Mouse (Mus musculus): ENCODE measurements around the gene Sh3bgrl3. TPM values are rescaled to one million over a fixed set of nuclear protein-coding genes. Genes with fewer than 3 reads are reported as not detected.
A peak's percentile ranks its signal among the peaks of the same experiment; 100 is the strongest.

The Sh3bgrl3 gene
- total RNA-seq, 2 experiments from 2014 or later = 394 to 871 TPM

GRCm38 (mm10) chr4:134114038-134114437 lies 14.6 kb downstream of the Sh3bgrl3 start:
- ATAC-seq (replicated peaks; ENCODE audit: poor library complexity, severe bottlenecking) = no peak

- ATAC-seq (replicated peaks; ENCODE audit: poor library complexity, severe bottlenecking) = no peak
Measured at GRCm38 (mm10) chr4:134113356-134113994, 15.1 kb downstream of the Sh3bgrl3 start.

GRCm38 (mm10) chr4:134112403-134112802 lies 16.2 kb downstream of the Sh3bgrl3 start:
- ATAC-seq (replicated peaks; ENCODE audit: poor library complexity, severe bottlenecking) = no peak

- ATAC-seq (replicated peaks; ENCODE audit: poor library complexity, severe bottlenecking) = peak; percentile 84
Measured at GRCm38 (mm10) chr4:134110653-134111052, 17.9 kb downstream of the Sh3bgrl3 start.

GRCm38 (mm10) chr4:134108196-134108595 lies 20.4 kb downstream of the Sh3bgrl3 start:
- ATAC-seq (replicated peaks; ENCODE audit: poor library complexity, severe bottlenecking) = no peak

- no peak for ATAC-seq (replicated peaks; ENCODE audit: poor library complexity, severe bottlenecking)
Measured at GRCm38 (mm10) chr4:134107730-134108129, 20.9 kb downstream of the Sh3bgrl3 start.

- ATAC-seq (replicated peaks; ENCODE audit: poor library complexity, severe bottlenecking) = no peak
Measured at GRCm38 (mm10) chr4:134106105-134106504, 22.5 kb downstream of the Sh3bgrl3 start.

GRCm38 (mm10) chr4:134102742-134103119 lies 25.9 kb downstream of the Sh3bgrl3 start:
- peak; percentile 29; the same call in 1 of the 2 replicates for ATAC-seq (replicated peaks; ENCODE audit: poor library complexity, severe bottlenecking)

GRCm38 (mm10) chr4:134101979-134102741 lies 26.4 kb downstream of the Sh3bgrl3 start, which contains the start of gene Ubxn11:
Ubxn11 (plus strand) TSS chr4:134102570.
- ATAC-seq (replicated peaks; ENCODE audit: poor library complexity, severe bottlenecking) = peak; percentile 78

- ATAC-seq (replicated peaks; ENCODE audit: poor library complexity, severe bottlenecking) = no peak
Measured at GRCm38 (mm10) chr4:134100245-134100644, 28.3 kb downstream of the Sh3bgrl3 start.

- peak; percentile 70 for ATAC-seq (replicated peaks; ENCODE audit: poor library complexity, severe bottlenecking)
Measured at GRCm38 (mm10) chr4:134098628-134099027, 30.0 kb downstream of the Sh3bgrl3 start.

GRCm38 (mm10) chr4:134097015-134097608 lies 31.5 kb downstream of the Sh3bgrl3 start:
- peak; percentile 56 for ATAC-seq (replicated peaks; ENCODE audit: poor library complexity, severe bottlenecking)

GRCm38 (mm10) chr4:134096120-134096519 lies 32.5 kb downstream of the Sh3bgrl3 start:
- ATAC-seq (replicated peaks; ENCODE audit: poor library complexity, severe bottlenecking) = no peak

- peak; percentile 41 for ATAC-seq (replicated peaks; ENCODE audit: poor library complexity, severe bottlenecking)
Measured at GRCm38 (mm10) chr4:134094923-134095547, 33.6 kb downstream of the Sh3bgrl3 start, which contains the start of gene Cd52. Cd52 (minus strand) TSS chr4:134095082.

- ATAC-seq (replicated peaks; ENCODE audit: poor library complexity, severe bottlenecking) = no peak
Measured at GRCm38 (mm10) chr4:134094004-134094564, 34.5 kb downstream of the Sh3bgrl3 start.

- ATAC-seq (replicated peaks; ENCODE audit: poor library complexity, severe bottlenecking) = peak; percentile 43
Measured at GRCm38 (mm10) chr4:134092382-134093288, 36.0 kb downstream of the Sh3bgrl3 start.

- no peak for ATAC-seq (replicated peaks; ENCODE audit: poor library complexity, severe bottlenecking)
Measured at GRCm38 (mm10) chr4:134091225-134091529, 37.4 kb downstream of the Sh3bgrl3 start.

GRCm38 (mm10) chr4:134090521-134091224 lies 37.9 kb downstream of the Sh3bgrl3 start:
- ATAC-seq (replicated peaks; ENCODE audit: poor library complexity, severe bottlenecking) = no peak

GRCm38 (mm10) chr4:134089029-134089428 lies 39.6 kb downstream of the Sh3bgrl3 start:
- no peak for ATAC-seq (replicated peaks; ENCODE audit: poor library complexity, severe bottlenecking)
